Mouse (Mus musculus): ENCODE results near the gene AI661453. TPM values are rescaled to one million over a fixed set of nuclear protein-coding genes. Genes with fewer than 3 reads are reported as not detected.

Gene AI661453
- total RNA-seq, 2 experiments from 2014 or later, result 0.96 to 2.0 TPM

- intact Hi-C loops (cut with DNase I), result no loop called here
Observed at GRCm38 (mm10) chr17:47462728-47463388, 26.4 kb downstream of the AI661453 start.

DNA sequence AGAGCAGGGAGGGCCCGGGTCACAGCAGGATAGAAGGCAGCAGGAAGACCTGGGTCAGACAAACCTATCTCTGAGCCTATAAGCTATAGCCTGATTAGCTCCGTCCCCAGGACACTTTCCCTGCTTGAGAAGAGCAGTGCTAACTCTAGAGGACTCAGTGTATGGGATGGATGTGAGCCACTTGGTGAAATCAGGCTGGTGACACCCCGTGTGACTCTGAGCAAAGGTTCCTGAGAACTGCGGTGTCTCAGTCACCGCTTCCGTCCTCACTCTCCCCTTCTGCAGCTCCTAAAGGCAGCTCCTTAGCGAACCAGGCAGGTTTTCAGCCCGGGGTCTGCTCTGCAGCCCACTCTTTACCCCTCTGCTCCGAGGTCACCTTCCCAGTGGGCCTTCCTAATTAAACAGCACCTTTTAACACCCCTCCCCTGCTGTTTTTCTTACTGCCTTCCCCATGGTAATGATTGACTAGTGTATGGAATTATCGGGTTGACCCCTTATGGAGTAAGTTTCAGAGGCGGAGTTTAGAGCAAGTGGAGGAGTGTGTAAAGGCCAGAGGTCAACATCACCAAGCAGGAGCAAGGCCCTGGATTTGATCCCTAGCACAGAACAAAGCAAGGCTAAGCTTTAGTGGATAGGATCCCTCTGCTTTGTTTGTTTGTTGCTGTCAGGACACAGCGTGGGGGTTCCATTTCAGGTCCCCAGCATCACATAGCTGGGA, 28.0 kb downstream of the AI661453 start:
- no peak for DNase-seq (ENCODE audit: low spot score)
- intact Hi-C loops (cut with DNase I), result no loop called here

More at GRCm38 (mm10) chr17:47462728-47463388, 26.4 kb downstream of the AI661453 start:
- no peak for DNase-seq (ENCODE audit: low spot score)

DNA sequence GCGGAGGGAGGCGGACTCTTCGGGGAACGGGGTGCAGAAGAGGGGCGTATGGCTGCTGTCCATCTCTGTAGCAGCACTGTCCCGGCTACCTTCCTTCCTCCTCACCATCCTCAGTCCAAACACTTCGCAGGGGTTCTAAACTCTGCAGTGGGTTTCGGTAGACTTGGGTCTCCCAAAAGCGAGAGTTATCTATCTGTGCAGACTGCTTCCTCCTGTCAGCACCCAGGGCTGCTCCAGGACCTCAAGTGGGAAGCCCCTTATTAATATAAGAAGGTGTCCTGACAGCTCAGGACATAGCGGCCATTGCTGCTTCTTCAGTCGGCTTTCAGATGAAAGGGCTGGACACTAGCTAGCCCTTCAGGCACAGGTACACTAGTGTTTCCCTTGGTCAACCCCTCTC, 28.6 kb downstream of the AI661453 start:
- no peak for DNase-seq (ENCODE audit: low spot score)
- intact Hi-C loops (cut with DNase I), result loop anchor here (5.0 kb wide), 1 partner anchor 58 kb away; no protein-coding TSS in a partner anchor

GRCm38 (mm10) chr17:47466284-47466683, 29.9 kb downstream of the AI661453 start:
- intact Hi-C loops (cut with DNase I), result loop anchor here (5.0 kb wide), 1 partner anchor 59 kb away; no protein-coding TSS in a partner anchor
- DNase-seq (ENCODE audit: low spot score), result no peak

DNA sequence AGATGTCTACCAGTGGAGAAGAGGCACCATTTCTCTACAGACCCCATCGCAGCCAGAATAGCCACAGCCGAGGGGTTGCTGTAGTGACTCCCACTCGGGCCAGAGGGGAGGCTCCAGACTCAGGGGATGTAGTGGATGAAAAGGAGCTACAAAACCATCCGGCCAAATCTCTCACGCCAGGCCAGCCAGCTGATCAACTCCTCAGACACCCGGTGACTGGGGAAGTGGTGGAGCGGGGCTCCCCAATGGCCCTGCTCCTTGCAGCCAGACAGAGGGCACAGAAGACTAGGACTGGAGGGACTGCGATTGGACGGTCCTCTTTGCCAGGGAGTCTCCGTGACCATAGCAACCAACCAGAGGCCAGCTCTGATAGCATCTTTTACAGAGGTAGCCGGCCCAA, 31.2 kb downstream of the AI661453 start:
- DNase-seq (ENCODE audit: low spot score), result no peak
- intact Hi-C loops (cut with DNase I), result loop anchor here (5.0 kb wide), 1 partner anchor 60 kb away; no protein-coding TSS in a partner anchor

- intact Hi-C loops (cut with DNase I), result loop anchor here (5.0 kb wide), 1 partner anchor 61 kb away; no protein-coding TSS in a partner anchor
- no peak for DNase-seq (ENCODE audit: low spot score)
Observed at GRCm38 (mm10) chr17:47468063-47468462, 31.6 kb downstream of the AI661453 start.

DNA sequence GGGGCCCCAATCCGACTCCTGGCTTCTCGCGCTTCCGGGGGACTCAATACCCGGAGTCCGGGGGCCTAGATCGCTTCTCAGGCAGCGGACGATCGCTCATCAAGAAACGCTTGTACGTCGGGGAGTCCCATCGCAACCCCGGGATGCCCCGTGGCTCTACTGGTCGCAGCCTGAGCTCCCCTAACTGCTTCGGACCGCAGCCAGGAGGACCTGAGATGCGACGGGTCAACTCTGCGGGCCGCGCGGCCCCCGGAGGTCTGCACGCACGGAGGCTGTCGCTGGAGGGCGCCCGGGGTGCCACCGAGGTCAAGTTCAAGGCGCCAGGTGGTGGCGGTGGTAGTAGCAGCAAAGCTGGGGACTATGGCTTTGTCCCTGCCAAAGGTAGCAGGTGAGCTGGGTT, 32.1 kb downstream of the AI661453 start:
- intact Hi-C loops (cut with DNase I), result loop anchor here (5.0 kb wide), 1 partner anchor 61 kb away; no protein-coding TSS in a partner anchor
- DNase-seq (ENCODE audit: low spot score), result no peak

DNA sequence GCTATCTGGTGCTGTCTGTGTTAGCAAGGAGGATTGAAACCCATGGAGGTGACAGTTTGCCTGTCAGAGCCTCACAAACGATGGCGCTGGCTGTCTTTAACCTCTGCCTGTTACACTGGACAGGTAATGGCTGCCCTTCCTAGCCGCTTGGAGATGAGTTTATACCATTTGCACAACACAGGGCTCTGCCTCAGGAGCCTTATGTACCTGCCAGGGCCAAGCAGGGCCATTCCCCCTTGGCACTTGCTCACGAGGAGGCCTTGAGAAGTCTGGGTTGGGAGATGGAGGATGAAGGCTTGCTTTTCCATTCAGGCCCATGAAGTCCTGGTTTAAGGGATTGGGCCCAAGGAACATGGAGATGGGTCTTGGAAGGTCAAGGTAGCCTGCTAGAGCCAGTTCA, 33.2 kb downstream of the AI661453 start:
- intact Hi-C loops (cut with DNase I), result loop anchor here (5.0 kb wide), 1 partner anchor 62 kb away; no protein-coding TSS in a partner anchor
- DNase-seq (ENCODE audit: low spot score), result no peak

GRCm38 (mm10) chr17:47470121-47470520, 33.7 kb downstream of the AI661453 start:
- intact Hi-C loops (cut with DNase I), result no loop called here

DNA sequence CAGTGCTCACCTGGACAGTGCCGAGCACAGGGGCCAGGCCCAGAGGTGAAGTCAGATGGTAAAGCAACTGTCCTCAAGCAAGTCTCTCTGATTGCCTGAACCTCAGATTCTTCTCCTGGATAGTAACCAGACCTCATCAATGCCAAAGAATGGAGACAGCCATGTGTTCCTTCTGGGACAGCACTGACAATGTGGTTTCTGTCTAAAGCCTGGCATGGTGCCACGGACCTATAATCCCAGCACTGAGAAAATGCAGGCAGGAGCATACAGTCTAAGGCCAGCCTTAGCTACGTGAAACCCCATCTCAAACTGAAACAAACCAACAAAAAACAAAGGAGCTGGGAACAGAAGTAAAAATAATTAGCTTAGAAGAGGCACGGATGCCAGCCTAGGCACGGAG, 34.3 kb downstream of the AI661453 start:
- DNase-seq (ENCODE audit: low spot score), result no peak

More at GRCm38 (mm10) chr17:47470121-47470520, 33.7 kb downstream of the AI661453 start:
- no peak for DNase-seq (ENCODE audit: low spot score)

GRCm38 (mm10) chr17:47472435-47473350, 36.3 kb downstream of the AI661453 start:
- no peak for DNase-seq (ENCODE audit: low spot score)
- intact Hi-C loops (cut with DNase I), result loop anchor here (1.0 kb wide), 1 partner anchor 204 kb away; no protein-coding TSS in a partner anchor

More for the DNA sequence above, 34.3 kb downstream of the AI661453 start:
- intact Hi-C loops (cut with DNase I), result no loop called here

DNA sequence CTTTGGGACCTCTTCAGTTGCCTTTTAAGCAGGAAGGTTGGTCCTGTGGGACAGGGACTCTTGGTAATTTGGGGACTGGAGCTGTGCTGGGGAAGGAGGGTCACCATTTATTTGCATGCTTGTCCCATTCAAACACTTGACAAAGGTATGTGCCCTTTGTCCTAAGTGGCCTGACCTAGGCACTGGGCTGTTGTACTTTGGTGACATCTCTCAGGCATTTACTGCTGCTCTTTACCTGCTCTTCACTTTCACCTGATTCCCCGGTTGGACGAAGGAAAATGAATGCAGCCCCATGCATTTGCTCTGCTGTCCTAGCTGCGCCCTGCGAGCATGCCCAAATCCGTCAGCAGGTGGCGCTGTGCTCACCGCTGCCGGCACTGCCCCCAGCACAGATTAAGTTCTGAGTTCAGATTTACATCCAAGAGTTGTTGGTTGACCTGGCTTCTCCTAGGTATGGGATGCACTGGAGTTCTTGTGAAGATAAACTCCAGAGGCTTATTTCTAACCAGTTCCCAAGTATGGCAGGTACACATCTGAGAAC, 37.1 kb downstream of the AI661453 start:
- no peak for DNase-seq (ENCODE audit: low spot score)
- intact Hi-C loops (cut with DNase I), result loop anchor here (1.0 kb wide), 1 partner anchor 203 kb away; no protein-coding TSS in a partner anchor

DNA sequence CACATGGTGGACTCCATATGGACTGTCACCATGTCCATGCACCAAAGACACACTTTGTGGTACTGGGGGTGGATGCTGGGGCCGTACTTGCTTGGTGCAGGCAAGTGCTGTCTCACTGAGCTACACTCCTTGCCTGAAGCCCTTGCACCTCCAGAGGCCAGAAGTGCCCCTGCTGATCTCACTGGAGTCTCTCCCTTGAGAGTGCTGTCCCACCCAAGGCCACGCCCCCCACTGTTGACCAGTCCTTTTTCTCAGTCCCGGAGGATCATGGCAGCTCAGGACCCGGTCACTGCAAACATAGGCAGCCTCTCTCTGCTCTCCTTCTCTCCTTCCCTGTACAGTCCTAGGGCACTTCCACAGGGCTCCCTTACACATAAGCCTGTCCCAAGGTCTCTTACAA, 37.8 kb downstream of the AI661453 start:
- DNase-seq (ENCODE audit: low spot score), result no peak
- intact Hi-C loops (cut with DNase I), result no loop called here

GRCm38 (mm10) chr17:47475181-47475580, 38.8 kb downstream of the AI661453 start:
- intact Hi-C loops (cut with DNase I), result no loop called here
- no peak for DNase-seq (ENCODE audit: low spot score)

DNA sequence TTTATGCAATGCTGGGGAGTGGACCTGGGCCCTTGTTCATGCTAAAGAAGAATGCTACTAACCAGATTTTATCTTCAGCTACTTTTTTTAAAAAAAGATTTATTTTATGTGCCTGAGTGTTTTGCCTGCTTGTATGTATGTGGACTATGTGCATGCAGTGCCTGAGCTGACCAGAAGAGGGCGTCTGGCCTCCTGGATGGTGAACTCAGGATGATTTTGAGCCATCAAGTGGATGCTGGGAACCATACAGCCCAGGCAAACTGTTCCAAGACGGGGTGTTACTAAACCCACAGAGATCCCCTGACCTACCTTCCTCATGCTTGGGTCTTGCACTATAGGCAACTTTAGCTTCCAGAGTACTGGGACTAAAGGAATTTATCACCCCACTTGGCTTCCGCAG, 39.3 kb downstream of the AI661453 start:
- no peak for DNase-seq (ENCODE audit: low spot score)
- intact Hi-C loops (cut with DNase I), result no loop called here

GRCm38 (mm10) chr17:47479887-47480286, 43.5 kb downstream of the AI661453 start:
- intact Hi-C loops (cut with DNase I), result loop anchor here (5.0 to 10.0 kb wide), 3 partner anchors 73 to 445 kb away; no protein-coding TSS in a partner anchor
- DNase-seq (ENCODE audit: low spot score), result no peak

DNA sequence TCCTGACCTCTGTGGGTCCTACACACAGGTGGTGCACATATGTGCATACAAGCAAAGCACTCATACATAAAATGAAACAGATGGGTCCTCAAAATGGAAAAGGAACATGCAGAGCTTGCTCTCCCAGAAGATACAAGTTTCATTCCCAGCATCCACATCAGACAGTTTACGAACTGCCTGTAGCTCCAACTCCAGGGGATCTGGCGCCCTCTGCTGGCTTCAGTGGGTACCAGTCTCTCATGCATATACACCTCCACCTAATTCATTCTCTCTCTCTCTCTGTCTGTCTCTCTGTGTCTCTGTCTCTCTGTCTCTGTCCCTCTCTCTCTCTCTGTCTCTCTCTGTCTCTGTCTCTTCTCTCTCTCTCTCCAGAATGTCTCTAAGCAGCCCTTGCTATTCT, 46.0 kb downstream of the AI661453 start:
- intact Hi-C loops (cut with DNase I), result loop anchor here (5.0 to 10.0 kb wide), 3 partner anchors 75 to 448 kb away; no protein-coding TSS in a partner anchor

DNA sequence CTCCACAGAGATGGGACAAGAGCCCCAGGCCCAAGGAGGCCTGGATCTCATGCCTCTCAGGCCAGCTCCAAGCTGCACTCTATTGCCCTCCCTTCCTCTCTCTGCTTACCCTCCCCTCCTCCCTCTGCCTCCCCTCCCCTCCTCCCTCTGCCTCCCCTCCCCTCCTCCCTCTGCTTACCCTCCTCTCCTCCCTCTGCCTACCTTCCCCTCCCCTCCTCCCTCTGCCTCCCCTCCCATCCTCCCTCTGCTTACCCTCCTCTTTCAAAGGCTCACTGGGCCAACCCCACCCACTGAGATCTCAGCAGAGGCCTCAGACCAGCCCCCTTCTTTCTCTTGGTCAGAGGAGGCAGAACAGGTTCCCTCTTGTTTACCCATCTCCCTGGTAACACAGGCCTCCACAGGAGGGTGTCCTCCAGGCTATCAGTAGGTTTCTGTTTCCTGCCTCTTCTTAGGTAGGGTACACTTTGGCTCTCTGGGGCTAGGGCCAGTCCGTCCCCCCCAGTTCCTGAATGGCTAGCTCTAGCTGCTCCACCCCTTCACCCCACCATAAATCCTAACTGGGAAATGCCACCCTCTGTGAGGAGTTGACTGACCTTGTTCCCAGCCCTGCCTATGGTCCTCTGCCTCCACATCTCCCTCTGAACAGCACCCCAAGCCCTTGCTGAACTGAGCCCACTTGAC, 48.0 kb downstream of the AI661453 start:
- no peak for DNase-seq (ENCODE audit: low spot score)
- intact Hi-C loops (cut with DNase I), result loop anchor here (5.0 to 10.0 kb wide), 3 partner anchors 77 to 450 kb away; no protein-coding TSS in a partner anchor

More for the DNA sequence above, 46.0 kb downstream of the AI661453 start:
- no peak for DNase-seq (ENCODE audit: low spot score)

DNA sequence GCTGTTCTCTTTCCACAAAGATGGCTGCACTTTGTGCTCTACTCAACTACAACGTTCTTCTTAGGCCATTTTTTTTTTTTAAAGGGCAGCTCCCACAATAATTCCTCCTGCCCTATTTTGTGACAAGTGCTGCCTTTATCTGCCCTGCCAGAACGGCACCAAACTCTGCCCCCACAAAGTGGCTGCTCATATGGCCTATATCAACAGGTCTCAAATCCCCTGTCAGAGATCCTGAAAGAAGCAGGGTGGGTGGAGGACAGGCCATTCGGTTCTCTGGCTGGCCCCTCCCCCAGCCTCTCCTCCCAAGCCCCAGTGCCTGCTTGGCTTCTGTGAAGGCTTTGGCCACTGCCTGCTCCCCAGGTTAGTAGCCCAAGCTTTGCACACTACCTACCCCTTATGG, 48.6 kb downstream of the AI661453 start:
- intact Hi-C loops (cut with DNase I), result loop anchor here (5.0 to 10.0 kb wide), 3 partner anchors 78 to 450 kb away; no protein-coding TSS in a partner anchor
- no peak for DNase-seq (ENCODE audit: low spot score)

Data from heart, postnatal 25 days (tissue).